Mouse (Mus musculus) hindbrain, embryonic 10.5 days (tissue): ENCODE measurements around the gene B230307C23Rik. TPM values are rescaled to one million over a fixed set of nuclear protein-coding genes. Genes with fewer than 3 reads are reported as not detected.

ENCODE experiments used
- DNase-seq: peaks from one replicate; pipeline ENCODE4 v3.0.0-alpha.2; 2017; ENCODE audit warnings: low spot score
- H3K27ac ChIP-seq: fragments of 300-500 bp; sonication (generic); 2 replicates; pipeline ENCODE4 v1.5.1; 2016; ENCODE audit warnings: mild to moderate bottlenecking, moderate library complexity
- H3K27me3 ChIP-seq: fragments of 300-500 bp; sonication (generic); 2 replicates; pipeline ENCODE4 v1.6.1; 2016; ENCODE audit warnings: mild to moderate bottlenecking; ENCODE audit not compliant: poor library complexity, insufficient read depth, severe bottlenecking
- H3K36me3 ChIP-seq: fragments of 300-500 bp; sonication (generic); 2 replicates; pipeline ENCODE4 v1.6.1; 2016; ENCODE audit warnings: mild to moderate bottlenecking, moderate library complexity
- H3K4me1 ChIP-seq: fragments of 300-500 bp; sonication (generic); replicated peaks from 2 replicates; pipeline ENCODE4 v1.6.1; 2016; ENCODE audit warnings: mild to moderate bottlenecking
- H3K4me3 ChIP-seq: fragments of 300-500 bp; sonication (generic); 2 replicates; pipeline ENCODE4 v1.5.1; 2016; ENCODE audit warnings: mild to moderate bottlenecking, moderate library complexity
- H3K9me3 ChIP-seq: fragments of 300-500 bp; sonication (generic); 2 replicates; pipeline ENCODE4 v1.6.1; 2016; ENCODE audit warnings: mild to moderate bottlenecking, moderate library complexity
- WGBS: fragments of 180-500 bp; shearing (Covaris S2); methylation state at CpG from one replicate; pipeline ENCODE4 v1.1.7; 2016; 5-methylcytosine and 5-hydroxymethylcytosine counted together
- polyA plus RNA-seq: library from polyadenylated mRNA; unstranded; fragments of >200 nt; fragmentation: Nextera tagmentation; extraction: Ambion mirVana; gene quantifications from 2 replicates; pipeline ENCODE4 v1.2.1, GENCODE M21; 2016

Gene B230307C23Rik
- polyA plus RNA-seq, result 16.6 and 18.9 TPM in 2 replicates

GRCm38 (mm10) chr16:97996616-97997382 lies at the start of gene B230307C23Rik:
Gene B230307C23Rik (plus strand): TSS chr16:97997315.
- Histone ChIP-seq H3K27ac (peak within 1 kb of the TSS; percentile 80), H3K36me3 (peaks cover 29% of the 10 kb centered on the region), H3K4me1 (peaks cover 14% of the 10 kb centered on the region; the same call in 1 of the 2 replicates), H3K4me3 (peak within 1 kb of the TSS; percentile 65), H3K27me3 (no peaks in the 10 kb centered on the region), H3K9me3 (peaks cover 28% of the 10 kb centered on the region)
- DNase-seq, result peak; percentile 87
- 3% methylated on average over 22 of the region's 22 CpGs for WGBS

- Histone ChIP-seq H3K4me3 (no peak overlapping the region), H3K9me3 (no peaks in the 10 kb centered on the region), H3K4me1 (no peaks in the 10 kb centered on the region), H3K36me3 (peaks cover 64% of the 10 kb centered on the region), H3K27me3 (no peaks in the 10 kb centered on the region), H3K27ac (no peak overlapping the region)
- 91% methylated on average over 4 of the region's 4 CpGs for WGBS
- no peak for DNase-seq
Measured at GRCm38 (mm10) chr16:97948836-97949235, 48.3 kb upstream of the B230307C23Rik start.

- Histone ChIP-seq H3K27ac (no peak overlapping the region), H3K4me1 (no peaks in the 10 kb centered on the region), H3K36me3 (peaks cover 74% of the 10 kb centered on the region), H3K4me3 (no peak overlapping the region), H3K27me3 (no peaks in the 10 kb centered on the region), H3K9me3 (no peaks in the 10 kb centered on the region)
- no peak for DNase-seq
- 97% methylated on average over 8 of the region's 8 CpGs for WGBS
Measured at GRCm38 (mm10) chr16:97950061-97950460, 47.1 kb upstream of the B230307C23Rik start.

GRCm38 (mm10) chr16:97952371-97952770 lies 44.7 kb upstream of the B230307C23Rik start:
- WGBS, result 94% methylated on average over 4 of the region's 4 CpGs
- no peak for DNase-seq
- no peak overlapping the region for H3K27ac ChIP-seq
- peaks cover 89% of the 10 kb centered on the region for H3K36me3 ChIP-seq
- H3K4me3 ChIP-seq, result no peak overlapping the region
- H3K27me3 ChIP-seq, result no peaks in the 10 kb centered on the region
- no peaks in the 10 kb centered on the region for H3K9me3 ChIP-seq
- H3K4me1 ChIP-seq, result no peaks in the 10 kb centered on the region

- no peak for DNase-seq
- Histone ChIP-seq H3K27ac (no peak overlapping the region), H3K4me3 (no peak overlapping the region), H3K36me3 (peaks cover 93% of the 10 kb centered on the region), H3K4me1 (no peaks in the 10 kb centered on the region), H3K9me3 (no peaks in the 10 kb centered on the region), H3K27me3 (no peaks in the 10 kb centered on the region)
- 94% methylated on average over 9 of the region's 9 CpGs for WGBS
Measured at GRCm38 (mm10) chr16:97952801-97953200, 44.3 kb upstream of the B230307C23Rik start.

GRCm38 (mm10) chr16:97953300-97953699 lies 43.8 kb upstream of the B230307C23Rik start:
- Histone ChIP-seq H3K27ac (no peak overlapping the region), H3K4me1 (no peaks in the 10 kb centered on the region), H3K36me3 (peaks cover 92% of the 10 kb centered on the region), H3K4me3 (no peak overlapping the region), H3K9me3 (no peaks in the 10 kb centered on the region), H3K27me3 (no peaks in the 10 kb centered on the region)
- DNase-seq, result no peak
- WGBS, result 92% methylated on average over 2 of the region's 2 CpGs

- Histone ChIP-seq H3K36me3 (peaks cover 72% of the 10 kb centered on the region), H3K4me3 (no peak overlapping the region), H3K27ac (no peak overlapping the region), H3K27me3 (no peaks in the 10 kb centered on the region), H3K4me1 (peaks cover 4% of the 10 kb centered on the region), H3K9me3 (no peaks in the 10 kb centered on the region)
- no peak for DNase-seq
- WGBS, result 85% methylated on average over 2 of the region's 2 CpGs
Measured at GRCm38 (mm10) chr16:97956011-97956410, 41.1 kb upstream of the B230307C23Rik start.

GRCm38 (mm10) chr16:97957626-97958025 lies 39.5 kb upstream of the B230307C23Rik start:
- H3K9me3 ChIP-seq, result no peaks in the 10 kb centered on the region
- DNase-seq, result no peak
- H3K4me3 ChIP-seq, result no peak overlapping the region
- no peaks in the 10 kb centered on the region for H3K27me3 ChIP-seq
- H3K36me3 ChIP-seq, result peaks cover 56% of the 10 kb centered on the region
- H3K27ac ChIP-seq, result no peak overlapping the region
- H3K4me1 ChIP-seq, result peaks cover 13% of the 10 kb centered on the region

GRCm38 (mm10) chr16:97958401-97958973 lies 38.6 kb upstream of the B230307C23Rik start:
- Histone ChIP-seq H3K27ac (no peak overlapping the region), H3K9me3 (no peaks in the 10 kb centered on the region), H3K4me1 (peaks cover 17% of the 10 kb centered on the region), H3K27me3 (no peaks in the 10 kb centered on the region), H3K4me3 (no peak overlapping the region), H3K36me3 (peaks cover 47% of the 10 kb centered on the region)
- no peak for DNase-seq

- no peaks in the 10 kb centered on the region for H3K27me3 ChIP-seq
- H3K27ac ChIP-seq, result no peak overlapping the region
- WGBS, result 96% methylated on average over 3 of the region's 3 CpGs
- peaks cover 29% of the 10 kb centered on the region for H3K36me3 ChIP-seq
- H3K4me1 ChIP-seq, result peaks cover 17% of the 10 kb centered on the region
- H3K4me3 ChIP-seq, result no peak overlapping the region
- no peak for DNase-seq
- no peaks in the 10 kb centered on the region for H3K9me3 ChIP-seq
Measured at GRCm38 (mm10) chr16:97960348-97960747, 36.8 kb upstream of the B230307C23Rik start.

- peak overlapping the region; percentile 97 for H3K27ac ChIP-seq
- no peaks in the 10 kb centered on the region for H3K9me3 ChIP-seq
- peaks cover 17% of the 10 kb centered on the region for H3K4me1 ChIP-seq
- H3K36me3 ChIP-seq, result peaks cover 16% of the 10 kb centered on the region
- 10% methylated on average over 35 of the region's 36 CpGs for WGBS
- peak overlapping the region; percentile 91 for H3K4me3 ChIP-seq
- no peaks in the 10 kb centered on the region for H3K27me3 ChIP-seq
- DNase-seq, result no peak
Measured at GRCm38 (mm10) chr16:97961381-97962150, 35.5 kb upstream of the B230307C23Rik start.

GRCm38 (mm10) chr16:97962151-97962948 lies 34.8 kb upstream of the B230307C23Rik start, which contains the start of the genes C2cd2 and Zbtb21:
Gene C2cd2 (minus strand): TSS chr16:97962598.
Gene Zbtb21 (minus strand): TSS chr16:97962622.
- Histone ChIP-seq H3K9me3 (no peaks in the 10 kb centered on the region), H3K36me3 (0 out of 2 replicates have a peak, but pooled peaks cover 11% of the 10 kb centered on the region), H3K27me3 (no peaks in the 10 kb centered on the region), H3K4me3 (peak within 1 kb of the TSS; percentile 91), H3K4me1 (peaks cover 17% of the 10 kb centered on the region), H3K27ac (peak within 1 kb of the TSS; percentile 97)
- under 1% methylated on average over 78 of the region's 78 CpGs for WGBS
- DNase-seq, result peak; percentile 96
